Mouse (Mus musculus) cerebellum, adult 11-12 months (tissue): Measurements from ENCODE around the gene Tbp.
"Not testable (repeated sequence)": the region's sequence is repeated elsewhere in the genome, so short reads cannot be mapped to it uniquely, and the experiment has no call there.

ENCODE experiments used
- DNase-seq: peaks from one replicate; pipeline ENCODE4 v3.0.0; 2022

Gene Tbp

DNA sequence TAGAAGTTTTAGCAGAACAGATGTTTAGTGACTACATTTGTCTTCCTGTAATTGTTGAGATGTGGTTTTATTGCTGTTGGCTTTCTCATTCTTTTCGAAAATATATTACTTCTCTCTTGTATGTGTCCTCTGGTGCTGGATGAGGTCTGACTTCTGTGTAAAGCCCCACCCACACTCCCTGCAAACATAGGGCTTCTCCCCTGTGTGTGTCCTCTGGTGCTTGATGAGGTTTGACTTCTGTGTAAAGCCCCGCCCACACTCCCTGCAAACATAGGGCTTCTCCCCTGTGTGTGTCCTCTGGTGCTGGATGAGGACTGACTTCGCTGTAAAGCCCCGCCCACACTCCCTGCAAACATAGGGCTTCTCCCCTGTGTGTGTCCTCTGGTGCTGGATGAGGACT, 44.2 kb downstream of the Tbp start:
- DNase-seq = not testable (repeated sequence)

DNA sequence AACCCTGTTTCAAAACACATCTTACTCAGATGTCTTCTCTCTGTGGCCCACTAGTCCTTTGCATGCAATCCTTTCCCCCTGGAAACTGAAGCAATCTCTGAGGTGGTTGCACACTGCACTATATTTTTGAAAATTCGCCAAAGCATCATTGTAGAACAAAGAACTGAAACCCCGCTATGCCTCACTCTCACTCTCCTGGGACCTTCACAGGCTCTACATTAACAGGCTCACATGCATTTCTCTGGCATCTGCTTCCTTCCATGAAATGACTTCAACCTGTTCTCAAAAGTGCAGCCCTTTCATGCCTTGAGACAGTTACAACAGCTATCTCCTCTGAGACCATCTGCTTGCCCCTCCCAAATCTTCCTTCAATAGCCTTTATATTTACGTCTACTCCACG, 46.8 kb downstream of the Tbp start:
- DNase-seq = no peak

DNA sequence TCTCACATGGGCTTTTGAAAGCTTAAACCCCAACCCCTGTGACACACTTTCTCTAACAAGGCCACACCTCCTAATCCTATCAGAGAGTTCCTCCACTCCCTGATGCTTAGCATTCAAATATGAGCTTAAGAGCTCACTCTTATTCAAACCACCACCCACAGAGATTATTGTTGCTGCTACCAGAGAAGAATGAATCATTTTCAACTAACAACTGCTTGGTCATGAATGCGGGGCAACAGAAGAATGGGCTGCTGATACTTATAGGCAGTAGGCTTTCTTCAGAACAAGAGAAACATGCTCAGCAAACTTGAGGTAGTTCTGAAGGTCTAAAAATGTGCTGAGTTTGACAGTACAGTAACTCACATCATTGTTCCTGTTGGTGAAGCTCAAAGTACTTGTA, 50.0 kb downstream of the Tbp start:
- DNase-seq = no peak

DNA sequence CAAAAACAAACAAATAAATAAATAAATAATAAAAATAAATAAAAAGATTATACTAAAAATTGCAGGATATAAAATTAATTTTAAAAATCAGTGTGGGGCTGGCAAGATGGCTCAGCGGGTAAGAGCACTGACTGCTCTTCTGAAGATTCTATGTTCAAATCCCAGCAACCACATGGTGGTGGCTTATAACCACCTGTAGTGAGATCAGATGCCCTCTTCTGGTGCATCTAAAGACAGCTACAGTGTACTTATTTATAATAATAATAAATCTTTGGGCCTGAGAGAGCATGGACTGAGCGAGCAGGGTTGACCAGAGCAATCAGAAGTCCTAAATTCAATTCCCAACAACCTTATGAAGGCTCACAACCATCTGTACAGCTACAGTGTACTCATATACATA, 60.3 kb downstream of the Tbp start:
- no peak for DNase-seq

DNA sequence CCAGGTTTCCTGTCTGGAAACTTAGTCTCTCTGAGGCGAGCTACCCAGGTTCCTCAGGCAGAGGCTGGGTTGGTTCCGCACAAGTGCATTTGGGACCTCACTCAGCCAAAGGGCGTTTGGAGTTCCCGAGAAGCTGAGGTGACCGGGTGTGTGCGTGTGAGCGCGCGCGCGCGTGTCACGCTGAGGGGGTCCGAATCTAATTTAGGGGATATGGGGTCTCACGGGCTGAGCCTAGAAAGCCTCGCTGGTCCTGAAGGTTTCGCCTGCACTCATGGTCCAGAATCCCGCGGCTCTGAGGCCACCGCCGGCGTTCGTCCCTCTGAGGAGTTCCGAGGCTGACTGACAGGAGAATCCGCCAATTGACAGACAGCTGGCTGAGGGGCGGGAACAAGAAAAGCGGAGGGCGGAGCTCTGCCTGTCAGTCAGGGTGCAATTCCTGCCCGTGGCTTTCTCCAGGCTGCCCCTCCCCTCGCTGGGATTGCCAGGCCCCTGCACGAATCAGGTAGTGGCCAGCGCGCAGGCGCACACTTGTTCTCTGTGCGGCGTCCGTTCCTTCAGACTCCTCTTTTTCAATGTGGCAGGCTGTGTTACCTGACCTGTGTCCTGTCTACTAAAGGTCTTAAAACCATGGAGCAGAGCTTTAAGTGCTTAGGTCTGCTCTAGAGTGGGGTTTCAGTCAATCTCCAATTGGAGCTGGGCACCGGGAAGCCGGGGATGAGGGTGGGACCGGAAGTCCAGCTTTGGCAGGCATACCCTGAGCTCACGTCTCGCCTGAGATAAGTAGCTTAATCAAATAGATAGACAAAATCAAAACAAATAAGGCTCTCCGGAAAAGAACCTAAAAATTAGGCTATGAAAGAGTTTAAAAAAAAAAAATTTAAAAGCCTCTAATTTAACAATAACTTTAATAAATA, 64.6 kb downstream of the Tbp start, which contains the start of gene Prdm9:
Gene Prdm9, minus strand, starts transcription at position 341 of the 914 bp plus-strand sequence.
- DNase-seq = peak; percentile 99

DNA sequence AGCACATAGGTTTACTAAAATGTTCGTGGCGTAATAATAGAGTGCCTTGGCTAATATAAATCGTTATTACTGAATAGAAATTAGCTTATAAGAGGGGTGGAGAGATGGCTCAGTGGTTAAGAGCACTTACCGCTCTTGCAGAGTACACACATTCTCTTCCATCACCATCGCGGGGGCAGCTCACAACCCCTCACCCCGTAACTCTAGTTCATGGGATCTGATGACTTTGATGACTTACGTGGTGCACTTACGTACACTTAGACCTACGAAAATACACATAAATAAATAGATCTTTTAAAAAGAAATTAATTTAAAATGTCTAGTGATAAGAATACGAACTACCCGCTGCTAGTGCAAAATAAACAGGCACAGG, 65.2 kb downstream of the Tbp start:
- peak; percentile 32 for DNase-seq

DNA sequence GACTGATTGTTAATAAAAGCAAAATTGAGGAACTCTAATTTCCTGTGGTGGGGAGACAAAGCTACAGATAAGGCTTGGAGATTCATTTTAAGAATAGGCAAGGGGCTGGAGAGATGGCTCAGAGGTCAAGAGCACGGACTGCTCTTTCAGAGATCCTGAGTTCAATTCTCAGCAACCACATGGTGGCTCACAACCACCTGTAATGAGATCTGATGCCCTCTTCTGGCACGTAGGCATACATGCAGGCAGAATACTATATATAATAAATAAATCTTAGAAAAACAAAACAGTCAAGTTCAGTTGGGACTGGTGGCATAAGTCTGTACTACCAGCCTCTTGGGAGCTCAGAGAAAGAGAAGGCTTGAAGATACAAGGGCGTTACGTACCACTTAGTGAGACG, 67.2 kb downstream of the Tbp start:
- DNase-seq = no peak

DNA sequence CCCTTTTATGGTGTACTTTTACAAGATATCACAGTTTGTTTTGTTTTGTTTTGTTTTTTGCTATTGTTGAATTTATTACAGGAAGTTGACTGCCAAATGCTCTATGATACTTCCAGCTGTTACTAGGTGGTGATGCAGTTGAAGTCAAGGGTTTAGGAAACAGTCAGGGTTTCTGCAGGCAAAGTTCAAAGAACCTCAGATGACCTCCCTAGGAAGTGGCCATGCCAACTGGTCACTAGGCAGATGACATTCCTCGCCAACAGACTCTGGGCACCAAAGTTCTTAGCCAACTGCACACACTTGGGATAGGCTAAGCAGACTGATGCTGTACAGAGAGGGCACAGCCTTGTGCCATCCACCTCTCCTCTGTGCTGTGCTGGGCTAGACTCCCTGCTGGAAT, 75.4 kb downstream of the Tbp start:
- DNase-seq = no peak

DNA sequence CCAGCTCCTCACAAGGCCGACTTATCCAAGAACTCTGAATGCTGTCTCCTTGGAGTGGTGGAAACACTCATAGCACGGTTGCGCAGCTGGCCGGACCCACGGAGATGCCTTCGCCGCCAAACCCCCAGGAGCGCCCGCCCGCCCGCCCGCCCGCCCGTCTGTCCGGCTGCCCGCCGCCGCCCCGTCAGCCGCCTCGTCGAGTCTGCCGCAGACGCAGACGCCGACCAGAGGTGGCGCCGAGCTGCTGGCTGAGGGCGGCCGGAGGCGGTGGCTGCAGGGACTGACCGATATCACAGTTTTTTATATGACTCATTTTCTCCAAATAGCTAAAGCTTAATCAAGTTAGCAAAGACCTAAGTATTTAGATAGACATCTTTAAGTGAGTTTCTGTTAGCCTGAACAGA, 77.6 kb downstream of the Tbp start:
- no peak for DNase-seq
